Mouse (Mus musculus) kidney, adult 18-20 months (tissue): Measurements from ENCODE around the gene Cbfa2t2.

Experiments
- DNase-seq: peaks from one replicate; pipeline ENCODE4 v3.0.0; 2021

Gene Cbfa2t2

DNA sequence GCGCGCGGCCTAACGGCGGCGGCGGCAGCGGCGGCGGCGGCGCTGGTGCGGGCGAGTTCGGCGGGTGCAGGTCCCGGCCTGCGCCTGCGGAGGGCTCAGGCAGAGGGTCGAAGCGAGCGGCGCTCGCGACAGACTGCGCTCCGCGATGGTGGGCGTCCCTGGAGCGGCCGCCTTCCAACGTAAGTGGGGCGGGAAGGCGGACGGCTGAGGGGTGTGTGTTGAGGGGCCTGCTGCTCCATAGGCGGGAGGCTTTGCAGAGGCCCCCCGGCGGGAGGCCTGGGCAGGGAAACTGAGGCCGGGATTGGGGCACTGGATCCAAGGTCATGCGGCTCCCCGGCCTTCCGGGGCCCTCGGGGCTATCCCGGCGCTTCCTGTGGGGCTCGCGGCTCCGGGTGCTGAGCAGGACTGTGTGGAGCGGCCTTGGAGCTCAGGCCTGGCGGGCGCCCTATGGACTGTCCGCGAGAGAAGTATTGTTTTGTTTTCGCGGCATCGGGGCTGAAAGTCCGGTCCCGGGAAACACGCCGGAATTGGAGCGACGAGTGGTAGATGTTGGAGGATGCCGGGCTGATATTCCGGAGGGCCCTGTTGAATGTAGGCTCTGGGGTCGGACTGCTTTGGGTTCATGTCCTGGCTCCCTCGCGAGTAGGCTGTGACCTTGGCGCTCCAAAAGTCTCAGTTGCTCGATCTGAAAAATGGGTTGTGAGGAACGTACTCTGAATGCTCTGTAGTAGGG is at the start of gene Cbfa2t2:
Gene Cbfa2t2 (plus strand): TSS at position 24 of the 733 bp plus-strand sequence.
- peak; percentile 79 for DNase-seq

DNA sequence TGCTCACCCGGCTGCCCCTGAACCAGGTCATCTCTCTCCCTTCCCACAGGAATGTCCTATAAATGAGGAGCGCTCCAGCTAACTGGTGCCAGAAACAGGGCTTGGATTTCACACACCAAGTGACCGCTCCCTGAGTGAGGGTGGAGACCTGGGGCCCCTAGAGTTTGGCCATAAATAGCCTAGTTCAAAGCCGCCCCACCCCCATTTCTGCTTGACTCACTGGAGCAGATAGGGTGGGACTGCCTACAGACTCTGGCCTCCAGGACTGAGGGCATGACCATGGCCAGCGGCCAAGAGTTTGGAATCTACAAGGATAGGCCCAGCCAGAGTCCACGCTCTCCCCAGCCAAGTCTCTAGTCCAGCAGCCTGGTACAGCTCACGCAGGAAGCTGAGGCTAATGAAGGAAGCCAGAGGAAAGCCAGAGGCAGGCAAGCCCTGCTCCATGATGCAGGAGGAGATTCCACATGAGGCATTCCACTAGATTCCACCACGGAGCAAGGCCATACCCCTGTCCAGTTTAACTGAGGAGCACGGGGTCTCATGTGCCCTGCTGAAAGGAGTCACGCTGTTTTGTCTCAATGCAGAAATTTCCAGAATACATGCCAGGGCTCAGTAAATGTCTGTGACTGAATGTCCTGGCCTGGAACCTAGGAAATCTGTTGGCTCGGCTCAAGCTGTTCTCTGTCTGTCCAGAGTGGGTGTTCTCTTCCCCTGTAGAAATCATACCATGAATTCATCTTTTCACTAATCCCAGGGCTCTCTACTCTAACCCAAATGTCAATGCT is 45.9 kb upstream of the Cbfa2t2 start:
- DNase-seq, result peak; percentile 95

DNA sequence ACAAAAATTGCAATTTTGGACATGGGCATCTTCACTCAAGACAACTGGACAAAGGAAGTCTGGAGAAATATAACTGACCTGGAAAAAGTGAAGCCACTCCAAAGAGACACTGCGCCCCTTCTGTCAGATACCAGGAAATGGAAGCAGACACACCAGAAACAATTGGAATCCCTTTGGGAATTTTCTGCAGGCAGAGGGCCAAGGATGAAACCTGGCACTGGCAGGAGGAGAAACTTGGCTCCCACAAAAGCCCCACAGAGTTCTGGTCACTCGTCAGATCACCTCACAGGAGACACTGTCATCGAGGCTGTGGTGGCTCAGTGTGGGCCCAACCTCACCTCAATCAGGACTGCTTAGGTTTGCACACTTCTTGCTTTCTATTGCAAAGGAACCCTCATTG is 41.7 kb upstream of the Cbfa2t2 start:
- no peak for DNase-seq

DNA sequence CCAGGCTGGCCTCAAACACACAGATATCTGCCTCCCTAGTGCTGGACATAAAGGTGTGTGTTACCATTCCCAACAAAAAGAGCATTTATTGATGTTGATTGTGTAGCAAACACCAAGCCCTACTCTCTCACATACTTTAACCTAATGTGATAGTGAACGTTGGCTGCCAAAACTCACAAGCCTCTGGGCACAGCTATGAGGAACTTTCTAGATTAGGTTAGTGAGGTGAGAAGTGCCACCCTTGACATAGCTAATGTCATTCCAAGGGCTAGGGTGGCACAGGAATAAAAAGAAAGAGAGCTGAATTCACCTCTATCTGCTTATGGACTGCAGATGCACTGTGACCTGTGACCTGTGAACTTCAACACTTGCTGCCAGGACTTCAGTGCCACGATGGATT is 39.8 kb upstream of the Cbfa2t2 start:
- no peak for DNase-seq

DNA sequence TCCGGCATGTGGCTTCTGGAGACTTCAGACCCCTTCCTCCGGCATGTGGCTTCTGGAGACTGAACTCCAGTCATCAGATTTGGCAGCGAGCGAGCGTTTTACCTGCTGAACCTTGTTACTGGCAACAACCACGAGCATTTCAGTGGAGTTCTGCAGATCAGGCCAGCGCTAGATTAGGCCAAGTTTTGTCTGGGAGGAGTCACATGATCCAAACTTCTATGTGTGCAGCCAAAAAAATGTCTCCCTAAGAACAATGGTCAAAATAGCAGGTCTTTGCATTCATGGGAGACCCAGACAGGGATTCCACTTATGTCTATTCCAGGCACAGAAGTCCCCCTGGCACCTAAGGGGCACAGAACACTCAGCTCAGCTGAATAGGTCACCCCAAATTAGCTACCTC is 38.0 kb upstream of the Cbfa2t2 start:
- peak; percentile 51 for DNase-seq

DNA sequence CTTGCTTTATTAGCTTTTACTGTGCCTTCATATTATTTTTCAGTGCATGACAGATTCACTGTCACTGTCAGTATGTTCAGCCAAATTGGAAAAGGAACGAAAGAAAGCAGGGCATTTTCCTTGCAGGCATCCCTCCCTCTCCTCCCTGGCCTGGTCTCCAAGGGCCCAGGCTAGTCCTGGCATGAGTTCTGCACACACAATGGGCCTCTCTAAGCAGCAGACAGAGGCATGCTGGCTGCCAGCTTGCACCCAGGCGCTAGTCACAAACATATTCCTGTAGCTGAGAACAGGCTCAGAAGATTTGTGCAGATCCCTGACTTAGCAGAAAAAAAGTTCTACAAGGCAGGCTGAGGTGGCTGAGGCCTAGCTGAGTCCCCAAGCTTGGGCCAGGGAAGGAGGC is 37.0 kb upstream of the Cbfa2t2 start:
- no peak for DNase-seq

DNA sequence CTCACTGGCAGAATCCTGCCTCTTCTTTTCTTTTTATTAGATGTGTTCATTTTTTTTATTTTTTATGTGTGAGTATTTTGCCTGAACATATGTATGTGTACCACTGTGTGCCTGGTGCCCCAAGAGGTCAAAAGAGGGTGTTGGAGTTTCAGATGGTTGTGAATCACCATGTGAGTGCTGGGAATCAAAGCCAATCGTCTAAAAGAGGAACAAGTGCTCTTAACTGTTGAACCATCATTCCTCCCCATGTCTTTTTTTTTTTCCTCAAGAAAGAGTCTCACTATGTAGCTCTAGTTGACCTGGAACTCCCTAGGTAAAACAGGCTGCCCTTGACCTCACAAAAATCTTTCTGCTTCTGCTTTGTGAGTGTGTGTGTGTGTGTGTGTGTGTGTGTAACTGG is 34.3 kb upstream of the Cbfa2t2 start:
- no peak for DNase-seq

DNA sequence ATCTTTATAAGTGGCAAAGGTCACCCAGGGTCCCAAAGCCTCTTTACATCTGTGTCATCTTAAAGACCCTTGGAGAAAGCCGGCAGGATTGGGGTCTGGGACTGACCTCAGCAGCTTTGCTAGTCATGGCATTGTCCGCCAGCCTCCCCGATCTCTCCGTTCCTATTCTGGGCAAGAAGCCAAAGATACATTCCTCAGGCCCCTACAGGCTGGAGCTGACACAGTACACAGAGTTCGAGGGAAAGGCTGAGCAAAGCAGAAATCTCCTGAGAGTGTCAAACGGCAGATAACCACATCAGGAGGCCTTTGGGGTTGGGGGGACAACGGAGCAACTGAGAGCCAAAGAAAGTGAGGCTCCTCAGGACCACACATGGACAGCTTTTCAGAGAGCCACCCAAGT is 33.5 kb upstream of the Cbfa2t2 start:
- DNase-seq, result peak; percentile 67

DNA sequence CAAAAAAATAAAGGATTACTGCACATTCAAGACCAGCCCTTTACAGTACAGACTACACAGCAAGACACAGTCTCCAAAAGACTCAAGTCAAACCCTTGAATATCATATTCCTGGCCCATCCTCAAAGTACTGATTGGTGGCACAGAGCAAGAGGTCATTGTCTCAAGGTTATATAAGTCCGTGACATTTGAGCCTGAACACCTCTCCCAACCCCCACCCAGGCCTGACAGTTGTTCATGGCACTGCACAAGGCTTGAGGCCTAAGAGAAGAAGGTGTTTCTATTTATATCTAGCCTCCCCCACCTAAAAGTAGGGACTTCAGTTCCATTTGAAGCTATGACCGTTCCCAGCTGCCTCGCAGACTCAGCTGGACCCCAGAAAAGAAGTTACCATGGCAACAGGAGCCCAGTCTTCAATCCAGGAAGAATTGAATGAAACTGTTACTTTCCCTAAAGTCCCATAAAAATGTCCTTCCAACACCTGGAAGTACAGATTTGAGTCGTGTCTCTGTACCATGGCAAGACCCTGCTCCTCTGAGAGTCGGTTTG is 30.8 kb upstream of the Cbfa2t2 start:
- no peak for DNase-seq

DNA sequence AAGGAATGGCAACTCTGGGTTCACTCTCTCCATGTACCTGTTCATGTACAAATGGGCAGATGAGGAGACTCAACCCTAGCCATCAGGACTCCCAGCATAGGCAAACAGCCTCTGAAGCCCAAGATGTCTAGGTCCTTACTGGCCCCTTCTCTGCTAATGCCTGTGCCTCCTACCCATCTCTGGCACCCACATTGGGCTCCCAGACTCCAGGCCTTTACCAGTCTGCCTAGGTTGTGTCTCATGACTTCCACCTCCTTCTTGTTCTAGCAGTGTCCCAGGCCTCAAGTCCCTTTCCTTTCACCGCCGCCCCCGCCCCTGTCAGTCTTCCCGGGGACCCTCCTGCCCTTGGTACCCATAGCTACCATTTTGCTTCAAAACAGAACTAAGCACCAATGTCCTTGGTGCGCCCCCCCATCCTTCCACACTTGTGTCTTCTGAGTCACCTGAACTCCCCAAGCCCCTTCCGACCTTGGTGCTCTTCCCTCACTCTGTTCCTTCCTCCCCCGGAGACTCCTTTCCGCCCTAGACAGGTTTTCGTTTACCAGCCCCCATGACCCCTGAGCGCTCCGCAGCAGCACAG is 29.1 kb upstream of the Cbfa2t2 start:
- no peak for DNase-seq

DNA sequence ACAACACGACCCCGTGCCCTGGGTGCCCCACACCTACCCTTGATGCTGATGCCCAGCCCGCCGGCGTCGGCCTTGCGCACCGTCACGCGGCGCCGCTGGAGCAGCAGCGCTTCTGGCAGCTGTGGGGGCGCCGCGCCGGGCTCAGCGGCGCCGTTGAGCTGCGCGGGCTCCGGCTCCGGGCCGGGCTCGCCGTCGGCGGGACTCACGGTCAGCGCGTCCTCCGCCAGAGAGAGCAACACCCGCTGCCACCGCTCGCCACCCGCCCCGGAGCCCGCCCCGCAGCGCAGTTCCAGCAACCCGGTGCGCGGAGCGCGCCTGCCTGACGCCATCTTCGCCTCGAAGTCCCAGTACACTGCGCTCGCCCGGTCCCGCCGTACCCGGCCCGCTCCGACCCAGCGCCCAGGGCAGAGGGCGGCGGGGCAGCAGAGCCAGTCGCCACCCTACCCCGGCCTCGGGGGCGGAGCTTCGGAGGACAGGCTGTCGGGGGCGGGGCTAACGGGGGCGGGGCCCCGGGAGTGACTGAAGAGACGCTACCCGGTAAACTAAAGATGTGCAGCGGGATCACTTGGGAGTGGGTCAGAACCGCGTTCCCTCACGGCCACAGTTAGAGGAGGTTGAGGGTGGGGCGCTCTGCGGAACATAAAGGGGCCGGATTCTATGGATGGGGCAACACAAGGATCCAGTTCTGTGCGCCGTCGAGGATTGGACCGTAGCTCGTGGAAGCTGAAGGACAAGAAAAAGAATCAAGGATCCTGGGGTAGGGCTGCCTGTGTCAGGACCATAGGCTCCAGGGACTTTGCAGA is 28.4 kb upstream of the Cbfa2t2 start, which contains the start of gene Snta1:
Gene Snta1 (minus strand): TSS at position 457 of the 803 bp plus-strand sequence.
- peak; percentile 95 for DNase-seq

DNA sequence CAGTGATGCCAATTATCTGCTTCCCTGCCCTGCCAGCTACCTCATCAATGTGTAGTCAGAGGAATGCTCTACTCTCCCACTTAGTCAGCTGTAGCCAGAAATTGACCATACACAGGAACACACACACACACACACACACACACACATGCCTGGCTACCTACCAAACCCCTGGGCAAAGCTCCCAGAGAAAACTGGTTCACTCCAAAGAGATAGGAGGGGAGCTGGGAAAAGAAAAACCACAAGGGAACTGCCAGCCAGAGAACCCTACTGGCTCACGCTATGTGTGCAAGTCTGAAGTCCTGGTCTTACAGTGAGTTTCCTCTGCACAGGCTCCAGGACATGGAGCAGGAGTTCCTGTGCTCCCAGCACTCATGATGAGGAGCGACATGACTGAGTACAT is 25.9 kb upstream of the Cbfa2t2 start:
- DNase-seq, result no peak

DNA sequence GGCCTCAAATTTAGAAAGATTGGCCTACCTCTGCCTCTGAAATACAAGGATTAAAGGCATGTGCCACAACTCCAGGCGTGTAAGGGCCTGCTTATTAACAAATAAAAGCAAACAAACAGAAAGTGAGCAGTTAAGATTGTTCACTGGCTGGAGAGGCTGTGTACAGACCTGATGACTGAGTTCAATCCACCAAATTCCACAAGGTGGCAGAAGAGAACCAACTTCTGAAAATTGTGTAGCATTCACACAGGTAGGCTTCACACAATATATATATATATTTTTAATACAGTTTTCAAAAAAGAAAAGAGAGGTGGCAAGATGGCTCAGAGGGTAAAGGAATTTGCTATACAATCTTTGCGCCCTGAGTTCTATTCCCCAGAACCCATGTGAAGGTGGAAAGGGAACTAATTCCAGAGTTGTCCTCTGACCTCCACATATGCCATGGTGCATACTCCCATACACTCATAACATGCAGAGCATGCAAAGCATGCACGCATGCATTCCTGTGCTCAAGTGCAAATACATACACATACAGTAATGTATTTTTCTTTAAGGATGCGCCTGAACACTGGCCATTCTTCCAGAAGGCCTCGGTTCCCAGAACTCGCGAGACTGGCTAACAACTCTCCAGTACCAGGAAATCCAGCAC is 24.1 kb upstream of the Cbfa2t2 start:
- DNase-seq, result no peak

DNA sequence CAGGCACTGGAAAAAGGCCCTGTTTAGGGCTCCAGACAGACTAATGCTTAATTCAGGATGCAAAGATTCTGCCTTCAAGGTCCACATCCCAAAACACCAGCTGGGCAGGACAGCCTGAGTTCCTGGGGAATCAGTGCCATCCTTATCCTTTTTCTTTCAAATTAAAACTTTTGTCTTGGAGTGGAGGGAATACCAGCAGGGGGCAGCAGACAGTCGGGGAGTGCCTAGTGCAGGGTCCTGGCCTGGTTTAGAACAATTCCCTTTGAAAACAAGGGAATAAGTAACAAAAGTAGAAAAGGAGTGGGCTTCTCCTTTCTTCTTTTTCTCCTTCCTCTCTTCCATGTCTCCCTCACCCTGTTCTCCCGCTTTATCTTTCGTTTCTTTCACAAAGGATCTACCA is 19.2 kb upstream of the Cbfa2t2 start:
- peak; percentile 77 for DNase-seq

DNA sequence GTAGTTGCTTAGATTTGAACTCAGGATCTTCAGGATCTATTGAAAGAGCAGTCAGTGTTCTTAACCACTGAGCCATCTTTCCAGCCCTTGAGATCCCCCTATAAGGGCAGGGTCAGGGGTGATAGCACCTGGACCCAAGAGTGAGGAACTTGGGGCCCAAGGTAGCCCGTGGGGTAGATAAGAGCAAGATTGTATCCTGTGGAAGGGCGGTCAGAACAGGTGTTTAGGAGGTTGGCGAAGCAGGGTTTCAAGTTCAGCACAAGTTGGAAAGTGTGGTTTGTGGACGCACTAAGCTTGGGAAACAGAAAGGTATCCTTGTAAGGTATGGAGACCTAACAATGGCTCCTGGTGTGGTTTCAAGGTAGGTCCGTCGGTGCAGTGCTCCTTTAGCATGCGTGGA is 18.3 kb upstream of the Cbfa2t2 start:
- DNase-seq, result no peak

DNA sequence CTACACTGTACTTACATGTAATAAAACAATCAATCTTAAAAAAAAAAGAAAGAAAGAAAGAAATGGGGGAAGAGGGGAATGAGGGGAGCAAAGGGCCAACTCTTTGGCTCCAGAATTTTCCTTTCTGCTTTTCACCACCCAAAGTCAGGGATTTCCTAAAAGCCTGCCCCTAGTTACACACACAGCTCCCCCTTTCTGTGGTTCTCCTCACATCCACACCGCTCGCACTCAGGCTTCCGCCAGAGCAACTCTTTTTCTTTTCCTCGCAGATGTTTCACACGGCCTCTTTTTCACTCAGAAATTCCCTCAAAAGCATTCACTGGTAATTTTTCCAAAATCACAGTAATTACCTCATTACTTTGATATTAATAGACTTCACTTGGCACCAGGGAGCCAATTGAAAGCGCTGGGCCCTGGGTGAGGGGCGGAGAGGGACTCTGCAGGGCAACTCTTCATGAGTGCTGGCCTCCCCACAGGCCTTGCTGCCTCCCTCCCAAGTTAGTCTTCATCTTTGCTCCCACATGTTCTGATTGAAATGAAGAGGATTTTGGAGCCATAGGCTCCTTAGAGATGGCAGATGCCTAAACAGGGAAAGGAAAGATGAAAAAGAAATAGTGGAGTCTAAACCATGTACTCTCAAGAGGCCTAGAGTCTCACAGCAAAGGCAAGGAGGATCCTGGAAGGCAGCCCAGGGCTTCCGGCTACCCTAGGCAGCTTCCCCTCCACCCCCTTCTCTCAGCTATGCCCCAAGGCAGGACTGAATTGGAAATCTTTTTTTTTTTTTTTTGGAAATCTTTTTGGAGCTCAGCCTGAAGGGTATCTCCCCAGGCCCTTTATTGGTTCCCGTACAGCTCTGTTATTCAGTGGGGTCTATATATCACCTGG is 16.4 kb upstream of the Cbfa2t2 start:
- DNase-seq, result no peak

DNA sequence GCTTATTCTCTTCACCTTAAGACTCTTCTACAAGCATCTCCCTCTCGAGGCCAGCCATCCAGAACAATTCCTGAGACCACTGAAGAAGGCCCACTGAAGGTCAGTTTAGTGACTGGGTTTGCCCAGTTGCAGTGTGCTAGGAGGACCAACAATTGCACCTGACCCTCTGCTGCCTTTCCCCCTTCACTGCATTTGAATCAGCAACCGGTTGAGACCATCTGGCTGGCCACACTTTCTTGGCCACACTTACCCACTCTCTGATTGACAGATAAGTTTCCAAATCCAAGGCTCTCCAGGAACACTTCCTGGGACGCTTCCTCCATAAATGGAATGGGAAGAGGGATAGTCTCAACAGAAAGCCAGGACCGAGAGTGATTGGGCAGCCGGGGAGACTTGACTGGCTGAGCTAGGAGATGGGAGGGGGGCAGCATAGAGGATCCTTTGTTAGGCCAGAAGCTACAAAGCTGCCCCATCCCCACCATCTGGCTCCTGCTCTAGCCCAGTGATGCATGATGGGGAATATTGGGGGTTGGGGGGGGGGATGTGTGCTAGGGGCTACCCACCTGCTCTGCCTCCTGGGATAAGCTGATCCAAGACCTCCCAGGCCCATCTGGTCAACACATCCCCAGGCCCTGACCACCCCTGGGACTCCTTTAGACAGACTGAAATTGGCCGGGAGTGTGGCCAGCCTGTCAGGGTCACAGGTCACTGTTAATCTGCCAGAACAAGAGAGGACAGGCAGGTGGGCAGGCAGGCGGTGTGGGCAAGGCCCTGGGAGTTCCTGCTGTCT is 15.1 kb upstream of the Cbfa2t2 start:
- no peak for DNase-seq

DNA sequence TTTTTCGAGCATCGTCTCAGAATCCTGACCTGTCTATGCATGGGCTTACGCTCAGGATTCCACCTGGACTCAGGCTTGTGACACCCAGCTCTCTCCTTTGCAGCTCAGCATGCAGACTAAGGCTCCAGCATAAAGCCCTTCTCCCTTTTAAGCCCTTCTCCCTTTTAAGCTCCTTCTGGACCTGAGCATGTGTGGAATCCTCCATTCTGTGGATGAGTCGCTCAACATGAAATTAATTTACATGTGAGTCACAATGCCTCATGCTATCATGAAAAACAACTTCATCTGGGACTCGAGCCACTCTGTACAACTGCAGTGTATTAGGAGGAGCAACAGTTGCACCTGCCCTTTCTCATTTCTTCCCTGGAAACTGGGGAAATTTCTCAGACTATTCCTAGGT is 14.1 kb upstream of the Cbfa2t2 start:
- no peak for DNase-seq

DNA sequence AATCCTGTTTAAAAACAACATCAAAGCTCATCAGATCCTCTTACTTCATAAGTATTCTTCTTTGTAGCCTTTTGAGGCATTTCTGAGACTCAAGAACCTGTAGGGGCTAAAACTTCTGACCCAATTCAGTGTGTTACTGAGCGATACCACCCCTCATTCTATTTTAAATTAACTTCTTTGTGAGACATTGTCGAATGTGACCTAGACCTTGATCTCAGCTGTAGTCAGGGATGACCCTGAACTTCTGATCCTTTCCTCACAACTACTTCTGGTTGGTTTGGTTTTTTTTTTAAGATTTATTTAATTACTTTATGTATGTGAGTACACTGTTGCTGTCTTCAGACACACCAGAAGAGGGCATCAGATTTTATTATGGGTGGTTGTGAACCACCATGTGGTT is 12.7 kb upstream of the Cbfa2t2 start:
- no peak for DNase-seq

DNA sequence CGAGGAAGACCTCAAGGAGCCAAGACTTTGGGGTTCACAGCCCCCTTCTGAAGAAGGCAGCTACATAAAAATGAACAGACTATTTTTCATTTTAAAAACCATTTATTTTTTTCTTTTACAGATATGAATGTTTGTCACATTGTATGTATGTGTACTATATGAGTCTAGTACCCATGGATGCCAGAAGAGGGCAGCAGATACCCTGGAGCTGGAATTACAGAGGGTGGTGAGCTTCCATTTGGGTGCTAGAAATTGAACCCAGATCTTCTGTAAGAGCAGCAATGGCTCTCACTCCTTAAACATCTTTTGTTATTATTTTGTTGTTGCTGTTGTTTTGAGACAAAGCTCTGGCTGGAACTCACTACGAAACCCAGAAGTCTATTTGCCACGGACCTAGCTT is 10.8 kb upstream of the Cbfa2t2 start:
- no peak for DNase-seq
